Mouse (Mus musculus) heart, adult 2 months (tissue): Measurements from ENCODE around the gene Gpkow. TPM values are rescaled to one million over a fixed set of nuclear protein-coding genes. Genes with fewer than 3 reads are reported as not detected.

Source experiments
- DNase-seq, 2 experiments: peaks; one replicate each; pipeline ENCODE4 v3.0.0; 2021
- H3K27ac ChIP-seq: fragments of 200-600 bp; 2 replicates; pipeline ENCODE4 v1.8.1; 2022
- H3K27me3 ChIP-seq: fragments of 200-500 bp; 2 replicates; pipeline ENCODE4 v1.6.1; 2012; ENCODE audit warnings: mild to moderate bottlenecking, low read length, inconsistent platforms, mixed read lengths; ENCODE audit not compliant: control insufficient read depth, insufficient read depth
- H3K36me3 ChIP-seq: fragments of 200-500 bp; 2 replicates; pipeline ENCODE4 v1.6.1; 2012; ENCODE audit warnings: low read length, inconsistent platforms; ENCODE audit not compliant: control insufficient read depth, insufficient read depth
- H3K4me1 ChIP-seq: fragments of 200-500 bp; 2 replicates; pipeline ENCODE4 v1.6.1; 2011; ENCODE audit warnings: low read length; ENCODE audit not compliant: control insufficient read depth, insufficient read depth
- H3K4me3 ChIP-seq: fragments of 200-600 bp; 2 replicates; pipeline ENCODE4 v1.8.1; 2022
- H3K79me2 ChIP-seq: fragments of 200-500 bp; replicated peaks from 2 replicates; pipeline ENCODE4 v1.6.1; 2012; ENCODE audit warnings: mild to moderate bottlenecking, inconsistent platforms, low read length, moderate library complexity, mixed read lengths; ENCODE audit not compliant: control insufficient read depth, insufficient read depth
- H3K9ac ChIP-seq: fragments of 200-500 bp; 2 replicates; pipeline ENCODE4 v1.6.1; 2012; ENCODE audit warnings: low read depth, mild to moderate bottlenecking, control low read depth, inconsistent platforms, low read length, mixed read lengths
- CTCF ChIP-seq: fragments of 200-600 bp; IDR thresholded peaks from 2 replicates; pipeline ENCODE4 v1.8.1; 2022; ENCODE audit warnings: antibody characterized with exemption, mild to moderate bottlenecking, moderate library complexity
- EP300 ChIP-seq: fragments of 200-500 bp; IDR thresholded peaks from 2 replicates; pipeline ENCODE4 v1.6.1; 2011; ENCODE audit warnings: low read depth, low read length, control low read depth; ENCODE audit not compliant: insufficient read depth
- POLR2A ChIP-seq: fragments of 200-500 bp; IDR thresholded peaks from 2 replicates; pipeline ENCODE4 v1.6.1; 2011; ENCODE audit warnings: mild to moderate bottlenecking, low read depth, low read length, control low read depth; ENCODE audit not compliant: insufficient read depth
- WGBS: fragments of 180-500 bp; shearing (Covaris S2); methylation state at CpG from one replicate; pipeline ENCODE4 v1.1.7; 2018; 5-methylcytosine and 5-hydroxymethylcytosine counted together
- intact Hi-C: fragments of 180-260 bp; cut with DNase I; formaldehyde crosslinking; loops from one replicate; pipeline ENCODE4 v1.15.1; 2025
- polyA plus RNA-seq: library from polyadenylated mRNA; depleted of rRNA; stranded (reverse); fragments of >200 nt; gene quantifications from 2 replicates; pipeline ENCODE4 v1.2.3, GENCODE M21; 2012
- total RNA-seq, 2 experiments: library from RNA; stranded (reverse); gene quantifications; 2 replicates each; pipeline ENCODE4 v1.2.3; 2021

The Gpkow gene
- total and polyA plus RNA-seq, 3 experiments: 7.1 to 19.3 (median 18.0) TPM

DNA sequence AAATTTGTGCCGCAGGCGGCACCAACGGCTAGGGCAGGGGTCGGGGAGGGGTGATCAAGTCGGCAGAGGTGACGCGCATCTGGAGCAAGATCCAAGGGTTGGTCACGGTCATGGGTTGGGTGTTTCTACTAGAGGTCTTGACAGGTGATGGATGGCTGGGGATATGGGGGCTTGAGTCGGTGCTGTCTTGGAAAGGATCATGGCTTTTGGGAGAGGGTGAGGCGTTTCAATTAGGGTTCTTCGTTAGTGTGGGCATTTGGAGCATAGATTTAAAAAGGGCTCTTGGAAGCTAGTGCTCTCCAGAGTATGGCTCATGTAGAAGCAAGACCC, 25.3 kb downstream of the Gpkow start:
- intact Hi-C loops: loop anchor here (10.0 kb wide), 1 partner anchor 353 kb away; the partner anchor contains the start of gene Suv39h1
- no peaks in the 10 kb centered on the region for H3K79me2 ChIP-seq
- TF ChIP-seq CTCF (no peak), POLR2A (no peak; the same call in 1 of the 2 replicates), EP300 (no peak)
- peak overlapping the region; percentile 85 for H3K9ac ChIP-seq
- H3K27me3 ChIP-seq: no peaks in the 10 kb centered on the region
- DNase-seq: no peak
- H3K36me3 ChIP-seq: no peaks in the 10 kb centered on the region
- peak overlapping the region; percentile 53 for H3K4me3 ChIP-seq
- H3K27ac ChIP-seq: peak overlapping the region; percentile 98
- 10% methylated on average over 11 of the region's 11 CpGs for WGBS
- no peaks in the 10 kb centered on the region for H3K4me1 ChIP-seq

DNA sequence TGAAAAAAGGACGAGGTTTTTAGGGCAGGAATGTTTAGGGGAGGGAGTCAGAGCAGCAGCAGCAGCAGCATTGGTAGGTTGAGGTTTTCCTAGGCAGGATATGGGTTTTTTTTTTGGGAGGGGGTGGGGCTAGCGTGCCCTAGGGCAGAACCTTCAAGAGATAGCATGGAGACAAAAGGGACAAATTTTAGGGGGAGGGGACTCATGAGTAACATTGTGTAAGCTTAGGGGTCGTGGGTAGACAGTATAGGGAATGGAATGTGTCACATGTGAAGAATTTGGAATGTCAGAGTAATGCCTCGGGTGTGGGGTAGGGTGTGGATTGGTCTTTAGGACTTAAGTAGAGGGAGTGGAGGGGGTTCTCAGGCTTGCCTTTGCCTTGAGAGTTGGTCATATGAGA, 25.8 kb downstream of the Gpkow start:
- no peaks in the 10 kb centered on the region for H3K27me3 ChIP-seq
- 7% methylated on average over 4 of the region's 4 CpGs for WGBS
- no peaks in the 10 kb centered on the region for H3K4me1 ChIP-seq
- no peaks in the 10 kb centered on the region for H3K79me2 ChIP-seq
- peak overlapping the region; percentile 53 for H3K4me3 ChIP-seq
- intact Hi-C loops: loop anchor here (10.0 kb wide), 1 partner anchor 352 kb away; the partner anchor contains the start of gene Suv39h1
- DNase-seq: no peak
- TF ChIP-seq CTCF (no peak), EP300 (no peak), POLR2A (no peak)
- peak overlapping the region; percentile 98 for H3K27ac ChIP-seq
- H3K36me3 ChIP-seq: no peaks in the 10 kb centered on the region
- H3K9ac ChIP-seq: peak overlapping the region; percentile 85; the same call in 1 of the 2 replicates

DNA sequence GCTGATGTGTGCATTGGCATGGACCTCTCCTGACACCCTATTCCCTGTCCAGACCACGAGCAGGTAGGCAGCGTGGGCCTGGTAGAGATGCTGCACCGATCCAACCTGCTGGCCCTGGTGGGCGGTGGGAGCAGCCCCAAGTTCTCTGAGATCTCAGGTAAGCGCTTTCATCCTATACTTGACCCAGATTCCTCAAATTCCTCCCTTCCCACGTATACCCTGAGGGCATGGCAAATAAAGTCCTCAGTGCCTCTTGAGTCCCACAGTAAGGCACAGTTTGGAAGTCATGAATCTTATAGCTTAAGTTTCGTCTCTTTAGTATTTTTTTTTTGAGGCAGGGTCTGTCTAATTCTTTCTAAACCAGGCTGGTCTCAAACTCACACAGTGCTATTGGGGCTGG, 27.2 kb downstream of the Gpkow start:
- Histone ChIP-seq H3K27me3 (no peaks in the 10 kb centered on the region), H3K4me3 (no peak overlapping the region), H3K4me1 (no peaks in the 10 kb centered on the region; the same call in 1 of the 2 replicates), H3K79me2 (no peaks in the 10 kb centered on the region), H3K36me3 (no peaks in the 10 kb centered on the region), H3K27ac (no peak overlapping the region), H3K9ac (no peak overlapping the region)
- 82% methylated on average over 7 of the region's 7 CpGs for WGBS
- intact Hi-C loops: loop anchor here (10.0 kb wide), 1 partner anchor 351 kb away; the partner anchor contains the start of gene Suv39h1
- DNase-seq: no peak
- TF ChIP-seq EP300: no peak

DNA sequence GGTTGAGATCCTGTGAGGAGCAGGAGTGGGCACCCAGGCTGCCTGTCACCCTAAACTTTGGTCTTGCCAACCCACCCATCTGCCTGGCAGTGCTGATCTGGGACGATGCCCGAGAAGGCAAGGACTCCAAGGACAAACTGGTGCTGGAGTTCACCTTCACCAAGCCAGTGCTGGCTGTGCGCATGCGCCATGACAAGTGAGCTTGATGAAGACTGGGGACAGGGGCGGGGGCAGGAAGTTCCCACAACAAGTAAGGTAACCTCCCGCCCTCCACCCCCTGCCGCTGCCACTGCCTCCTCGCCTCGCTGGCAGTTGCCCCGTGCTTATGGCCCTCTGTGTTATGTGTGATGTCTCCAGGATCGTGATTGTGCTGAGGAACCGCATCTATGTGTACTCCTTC, 28.9 kb downstream of the Gpkow start:
- no peak for TF ChIP-seq POLR2A
- TF ChIP-seq EP300: no peak
- TF ChIP-seq CTCF: no peak
- intact Hi-C loops: loop anchor here (10.0 kb wide), 1 partner anchor 349 kb away; the partner anchor contains the start of gene Suv39h1
- DNase-seq: no peak
- Histone ChIP-seq H3K79me2 (no peaks in the 10 kb centered on the region), H3K36me3 (no peaks in the 10 kb centered on the region), H3K27me3 (no peaks in the 10 kb centered on the region), H3K9ac (no peak overlapping the region), H3K27ac (no peak overlapping the region), H3K4me1 (no peaks in the 10 kb centered on the region; the same call in 1 of the 2 replicates), H3K4me3 (no peak overlapping the region)
- 81% methylated on average over 12 of the region's 12 CpGs for WGBS

DNA sequence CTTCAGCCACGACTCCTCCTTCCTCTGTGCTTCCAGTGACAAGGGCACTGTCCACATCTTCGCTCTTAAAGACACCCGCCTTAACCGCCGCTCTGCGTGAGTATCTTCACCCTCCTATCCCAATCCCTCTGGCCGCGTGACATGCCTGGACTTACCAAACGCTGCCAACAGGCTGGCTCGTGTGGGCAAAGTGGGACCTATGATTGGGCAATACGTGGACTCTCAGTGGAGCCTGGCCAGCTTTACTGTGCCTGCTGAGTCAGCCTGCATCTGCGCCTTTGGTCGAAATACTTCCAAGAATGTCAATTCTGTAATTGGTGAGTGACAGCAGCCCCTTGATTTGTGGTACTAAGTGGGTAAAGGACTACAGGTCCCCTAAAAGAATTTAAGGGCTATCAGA, 30.2 kb downstream of the Gpkow start:
- no peaks in the 10 kb centered on the region for H3K36me3 ChIP-seq
- intact Hi-C loops: loop anchor here (10.0 kb wide), 1 partner anchor 348 kb away; the partner anchor contains the start of gene Suv39h1

DNA sequence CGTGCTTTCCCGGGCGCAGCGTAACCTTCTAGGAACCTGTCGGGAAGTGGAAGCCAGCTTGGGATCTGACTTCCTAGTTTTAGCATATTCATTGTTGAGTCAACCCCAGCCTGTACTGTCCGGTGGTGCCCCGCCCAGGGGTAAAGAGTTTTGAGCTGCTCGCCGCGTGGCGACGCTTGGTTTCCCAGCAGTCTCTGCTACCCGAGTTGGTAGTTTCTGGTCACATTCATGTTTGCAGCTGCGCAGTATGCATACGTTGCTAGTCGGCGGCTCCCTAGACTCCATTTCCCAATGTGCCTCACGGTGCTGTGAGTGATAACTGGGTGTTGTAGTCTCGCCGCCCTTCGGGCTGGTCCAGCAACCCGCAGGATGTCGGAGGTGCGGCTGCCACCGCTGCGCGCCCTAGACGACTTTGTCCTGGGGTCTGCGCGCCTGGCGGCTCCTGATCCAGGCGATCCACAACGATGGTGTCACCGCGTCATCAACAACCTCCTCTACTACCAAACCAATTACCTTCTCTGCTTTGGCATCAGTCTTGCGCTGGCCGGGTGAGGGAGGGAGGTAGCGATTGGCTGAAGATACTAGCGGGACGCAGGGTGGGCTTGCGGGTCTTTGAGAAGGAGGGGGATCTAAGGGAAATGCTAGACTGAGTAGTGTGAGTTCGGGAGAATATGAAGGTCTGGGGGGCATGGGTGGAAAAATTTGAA, 31.4 kb downstream of the Gpkow start, which contains the start of gene Praf2:
Gene Praf2, plus strand, starts transcription at position 225 of the 707 bp plus-strand sequence.
- TF ChIP-seq POLR2A: peak; percentile 77
- no peak for TF ChIP-seq CTCF
- 0 out of 2 replicates have a peak, but pooled peaks have one; percentile 30 for TF ChIP-seq EP300
- Histone ChIP-seq H3K4me3 (peak within 1 kb of the TSS; percentile 38), H3K27me3 (no peaks in the 10 kb centered on the region), H3K36me3 (no peaks in the 10 kb centered on the region), H3K27ac (peak within 1 kb of the TSS; percentile 52), H3K4me1 (no peaks in the 10 kb centered on the region; the same call in 1 of the 2 replicates), H3K9ac (peak within 1 kb of the TSS; percentile 68), H3K79me2 (no peaks in the 10 kb centered on the region)
- intact Hi-C loops: loop anchor here (10.0 kb wide), 1 partner anchor 346 kb away; the partner anchor contains the start of gene Suv39h1
- peak; percentile 72 to 87 for DNase-seq
- 12% methylated on average over 42 of the region's 42 CpGs for WGBS

More for the DNA sequence above, 30.2 kb downstream of the Gpkow start:
- H3K4me1 ChIP-seq: no peaks in the 10 kb centered on the region; the same call in 1 of the 2 replicates
- H3K27ac ChIP-seq: no peak overlapping the region
- no peaks in the 10 kb centered on the region for H3K27me3 ChIP-seq
- H3K4me3 ChIP-seq: no peak overlapping the region
- no peaks in the 10 kb centered on the region for H3K79me2 ChIP-seq
- TF ChIP-seq POLR2A: no peak
- no peak for TF ChIP-seq CTCF
- TF ChIP-seq EP300: no peak
- 87% methylated on average over 13 of the region's 13 CpGs for WGBS
- DNase-seq: no peak
- no peak overlapping the region for H3K9ac ChIP-seq
